ENCODE assay signal across 12 mouse cellular contexts in genomic region chr1:40815071-40815845, GRCm38 (mm10). TPM values are rescaled to one million over a fixed set of nuclear protein-coding genes. Genes with fewer than 3 reads are reported as not detected.
DNase-seq lines count a peak whose midpoint lies in the region; ATAC-seq and TF ChIP-seq lines count a peak whose summit lies in the region.
"Had no signal": no experiment of that assay in that cellular context is flagged by ENCODE, and none has a peak within 500 bp of the region (broad histone marks: within the 10 kb centered on the region; RNA-seq: fewer than 3 reads in every experiment).

No protein-coding gene starts in this region.

- H3K36me3 ChIP-seq in E14TG2a.4 (ENCODE audit: insufficient read depth, low read length), result no peaks in the 10 kb centered on the region

- 0 out of 2 replicates have a peak, but pooled peaks cover 7% of the 10 kb centered on the region for H3K4me1 ChIP-seq in E14TG2a.4 (replicated peaks; ENCODE audit: low read depth, low read length)

- DNase-seq in embryo, embryonic 11 days, result peak; percentile 4
- DNase-seq in embryo, embryonic 10 days (ENCODE audit: low spot score), result no peak
- DNase-seq in heart, adult 9 months (ENCODE audit: low spot score in 2 of 2), result peak; percentile 38 to 61
- DNase-seq in kidney, postnatal 4 days, result peak; percentile 38 to 49
- no peak for DNase-seq in left cerebral cortex, adult 2 months (ENCODE audit: extremely low spot score in 1 of 2, low spot score in 2 of 2)
- no peak for DNase-seq in cerebellum, adult 8-10 months
- DNase-seq: liver; midbrain, embryonic 14.5 days had no signal

- H3K27me3 ChIP-seq in E14TG2a.4 (ENCODE audit: insufficient read depth, low read length), result no peaks in the 10 kb centered on the region; the same call in 1 of the 2 replicates

- H3K9me3 ChIP-seq in E14TG2a.4 (ENCODE audit: low read length), result no peaks in the 10 kb centered on the region

- intact Hi-C loops in left cerebral cortex, adult 2 months (cut with DNase I), result no loop called here

- H3K4me3 ChIP-seq in E14TG2a.4 (replicated peaks; ENCODE audit: low read length), result 0 out of 2 replicates have a peak overlapping the region, but pooled peaks have one; percentile 4
- H3K4me3 ChIP-seq in left cerebral cortex, adult 2 months, result no peak overlapping the region

- no peak for TF ChIP-seq CTCF in E14TG2a.4 (conservative IDR thresholded peaks at IDR 0.05; ENCODE audit: low read length)
- TF ChIP-seq CTCF in left cerebral cortex, adult 2 months (IDR thresholded peaks at IDR 0.05), result no peak

- no peak for ATAC-seq in monocyte, adult 5-6 weeks (replicated peaks; ENCODE audit: insufficient number of reproducible peaks, low FRiP score, low TSS enrichment, poor library complexity, severe bottlenecking)
- ATAC-seq: inflammation-experienced regulatory T-cells, adult 6 months had no signal

- H3K27ac ChIP-seq in left cerebral cortex, adult 2 months, result no peak overlapping the region

RNA-seq across cellular contexts. Expression of gene Tmem182, which starts 9.9 kb away (rescaled TPM):
- under 1 TPM; 0.11 to 0.21 TPM for total RNA-seq in left cerebral cortex, adult 2 months (2021)
- not detected in 3 replicates for total RNA-seq in monocyte, adult 5-6 weeks (2017)
- total RNA-seq: granulocyte monocyte progenitor cell, adult 5-6 weeks had no signal

RNA-seq across cellular contexts. Expression of gene Mfsd9, which starts 24.8 kb away (rescaled TPM):
- total RNA-seq in left cerebral cortex, adult 2 months (2021), result 1 to 10 TPM; 4.0 to 4.5 TPM
- total RNA-seq in monocyte, adult 5-6 weeks (2017), result 0.75 to 3.6 TPM (median 0.76 TPM) in 3 replicates

Comparison
In these comparisons a context has a peak if more than half of its experiments do, and no peak if none do; other contexts are left out.
1. DNase-seq: peak in embryo, embryonic 11 days (single experiment), heart, adult 9 months (2 of 2) and kidney, postnatal 4 days (2 of 2); none in embryo, embryonic 10 days (single experiment), left cerebral cortex, adult 2 months (0 of 2) and cerebellum, adult 8-10 months (single experiment).